Mouse (Mus musculus) left cerebral cortex, postnatal 10 days (tissue): ENCODE data around the gene Akt1. TPM values are rescaled to one million over a fixed set of nuclear protein-coding genes. Genes with fewer than 3 reads are reported as not detected.

ENCODE experiments used
- DNase-seq, 2 experiments: peaks; one replicate each; pipeline ENCODE4 v3.0.0; 2021 to 2022; ENCODE audit warnings: low spot score in 2 of 2, mixed read lengths in 1 of 2; ENCODE audit errors: extremely low spot score in 1 of 2
- intact Hi-C: fragments of 180-260 bp; cut with DNase I; formaldehyde crosslinking; loops from one replicate; pipeline ENCODE4 v1.15.1; 2025
- total RNA-seq, 2 experiments: library from RNA; stranded (reverse); gene quantifications; 2 replicates each; pipeline ENCODE4 v1.2.3; 2021

Gene Akt1
- total RNA-seq, 2 experiments from 2014 or later = 166 to 169 TPM

DNA sequence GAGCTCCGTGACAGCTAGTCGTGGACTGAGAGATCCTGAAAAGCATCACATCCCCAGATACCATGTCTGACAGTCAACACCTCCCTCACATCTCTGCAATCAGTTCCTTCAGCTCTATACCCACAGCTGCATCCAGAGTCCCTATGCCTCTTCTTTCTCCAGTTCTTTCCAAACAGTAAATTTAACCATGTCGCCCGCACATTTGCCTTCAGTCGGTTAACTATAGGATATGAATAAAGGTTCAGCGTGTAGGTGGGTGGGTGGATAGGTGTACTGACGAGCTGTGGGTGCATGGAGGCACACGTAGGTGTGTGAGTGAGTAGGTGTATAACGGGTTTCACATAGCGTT is 19.4 kb upstream of the Akt1 start:
- DNase-seq = no peak
- intact Hi-C loops = no loop called here

DNA sequence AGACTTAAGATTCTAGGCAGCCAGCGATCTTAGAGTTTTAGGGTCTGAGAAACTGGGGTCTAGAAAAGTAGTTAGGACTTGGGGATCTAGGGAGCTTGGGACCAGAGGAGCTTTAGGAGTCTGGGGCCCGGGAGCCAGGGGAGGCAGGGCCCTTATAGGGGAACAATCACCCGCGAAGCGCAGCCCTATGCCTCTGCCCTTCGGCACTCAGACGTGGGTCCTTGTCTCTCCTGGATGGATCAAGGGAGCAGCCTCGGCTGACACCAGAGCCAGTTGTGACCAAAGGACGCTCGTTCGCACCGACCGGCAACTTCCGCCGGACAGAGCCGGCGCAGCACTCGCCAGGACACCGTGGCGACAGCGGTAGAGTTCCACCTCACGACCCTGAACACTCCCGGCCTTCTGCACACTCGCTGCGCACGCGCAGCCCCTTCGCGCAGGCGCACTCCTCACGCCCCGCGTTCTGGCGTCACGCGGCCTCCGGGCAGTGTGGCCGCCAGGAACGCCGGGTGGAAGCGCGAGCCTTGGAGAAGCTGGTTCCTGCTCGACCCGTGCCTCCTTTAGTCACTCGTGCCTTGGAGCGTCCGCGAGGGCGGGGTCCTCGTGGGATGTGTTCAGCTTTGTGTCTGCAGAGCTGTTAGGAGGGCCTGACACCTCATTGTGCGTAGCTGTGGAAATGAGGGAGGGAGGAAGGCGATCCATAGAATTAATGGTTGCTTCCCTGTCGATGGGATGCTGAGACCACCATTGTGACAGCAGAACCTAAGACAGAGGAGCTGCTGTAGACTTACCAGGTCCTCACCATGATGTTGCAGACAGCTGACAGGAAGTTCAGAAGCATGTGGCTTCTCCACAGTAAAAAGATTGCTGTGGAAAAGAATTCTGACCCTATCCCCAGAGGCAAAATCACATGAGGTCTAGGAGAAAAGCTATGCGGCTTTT is 18.8 kb upstream of the Akt1 start:
- intact Hi-C loops = no loop called here
- DNase-seq = peak; percentile 91 to 97

DNA sequence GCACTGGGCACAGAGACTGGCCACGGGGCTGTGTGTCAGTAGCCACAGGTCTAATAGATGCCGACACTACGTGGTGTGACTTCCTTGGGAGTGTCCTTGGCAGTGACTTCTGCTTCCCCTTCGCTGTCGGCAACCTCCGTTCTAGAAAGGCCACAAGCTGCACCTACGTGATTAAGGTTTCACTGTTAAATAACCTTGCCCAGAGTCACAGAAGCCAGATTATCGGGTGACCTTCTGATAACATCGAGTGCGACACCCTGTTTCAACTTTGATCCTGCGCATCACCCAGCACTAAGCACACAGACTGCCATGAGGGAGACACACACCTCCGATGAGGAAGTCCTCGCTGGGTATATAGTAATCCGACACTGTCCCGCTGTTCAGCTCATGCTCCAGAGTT is 13.8 kb upstream of the Akt1 start:
- intact Hi-C loops = no loop called here
- peak in 1 of 2 experiments; percentile 26 for DNase-seq

DNA sequence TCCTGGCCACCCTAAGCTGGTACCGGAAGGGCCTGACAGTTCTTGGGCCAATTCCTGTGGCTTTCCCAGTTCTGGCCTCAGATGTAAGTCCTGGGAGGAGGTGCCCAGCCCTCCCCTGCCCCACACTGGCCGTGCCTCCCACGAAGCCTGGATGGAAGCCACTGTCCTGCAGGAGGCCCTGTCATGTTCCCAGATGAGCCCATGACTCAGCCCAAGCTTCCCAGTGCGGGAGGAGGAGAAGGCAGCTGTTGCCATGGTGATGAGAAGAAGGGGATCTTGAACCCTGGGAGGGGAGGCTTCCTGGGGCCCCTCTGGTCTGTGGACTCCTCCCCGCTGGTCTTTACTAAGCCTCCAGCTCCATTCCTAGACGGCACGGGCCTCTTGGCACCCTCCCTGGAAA is 8.7 kb upstream of the Akt1 start:
- peak in 1 of 2 experiments; percentile 53 for DNase-seq
- intact Hi-C loops = loop anchor here (5.0 kb wide), 1 partner anchor 36 kb away; no protein-coding TSS in a partner anchor

DNA sequence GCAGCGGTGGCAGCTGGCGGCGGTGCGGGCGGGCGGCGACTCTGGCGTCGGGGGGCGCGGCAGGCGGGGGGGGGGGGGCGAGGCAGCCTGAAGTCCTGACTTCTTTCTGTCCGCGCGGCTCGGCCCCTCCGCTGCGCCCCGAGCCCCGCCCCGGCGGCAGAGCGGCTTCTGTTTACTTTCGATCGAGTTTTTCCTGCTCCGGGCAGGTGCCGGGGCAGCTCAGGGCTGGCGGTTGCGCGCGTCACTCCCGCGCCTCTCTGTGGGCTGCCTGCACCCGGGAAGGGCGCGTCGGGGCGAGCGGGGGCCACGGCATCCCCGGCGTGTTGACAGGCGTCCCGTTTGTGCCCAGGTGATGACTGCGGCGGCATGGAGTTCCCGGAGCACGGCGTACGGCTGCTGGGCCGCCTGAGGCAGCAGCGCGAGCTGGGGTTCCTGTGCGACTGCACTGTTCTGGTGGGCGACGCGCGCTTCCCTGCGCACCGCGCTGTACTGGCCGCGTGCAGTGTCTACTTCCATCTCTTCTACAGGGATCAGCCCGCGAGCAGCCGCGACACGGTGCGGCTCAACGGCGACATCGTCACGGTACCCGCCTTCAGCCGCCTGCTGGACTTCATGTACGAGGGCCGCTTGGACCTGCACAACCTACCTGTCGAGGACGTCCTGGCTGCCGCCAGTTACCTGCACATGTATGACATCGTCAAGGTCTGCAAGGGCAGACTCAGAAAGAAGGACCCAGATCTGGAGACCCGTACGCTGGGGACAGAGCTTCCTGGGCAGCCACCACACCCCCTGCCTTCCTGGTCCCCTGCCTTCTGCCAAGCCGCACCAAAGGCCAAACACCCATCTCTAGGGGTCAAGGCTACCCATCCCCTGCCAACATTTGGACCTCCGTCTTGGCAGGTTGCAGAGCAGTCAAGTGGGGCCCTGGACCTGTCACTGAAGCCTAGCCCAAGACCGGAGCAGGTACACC is 4.6 kb upstream of the Akt1 start:
- no peak for DNase-seq
- intact Hi-C loops = no loop called here

DNA sequence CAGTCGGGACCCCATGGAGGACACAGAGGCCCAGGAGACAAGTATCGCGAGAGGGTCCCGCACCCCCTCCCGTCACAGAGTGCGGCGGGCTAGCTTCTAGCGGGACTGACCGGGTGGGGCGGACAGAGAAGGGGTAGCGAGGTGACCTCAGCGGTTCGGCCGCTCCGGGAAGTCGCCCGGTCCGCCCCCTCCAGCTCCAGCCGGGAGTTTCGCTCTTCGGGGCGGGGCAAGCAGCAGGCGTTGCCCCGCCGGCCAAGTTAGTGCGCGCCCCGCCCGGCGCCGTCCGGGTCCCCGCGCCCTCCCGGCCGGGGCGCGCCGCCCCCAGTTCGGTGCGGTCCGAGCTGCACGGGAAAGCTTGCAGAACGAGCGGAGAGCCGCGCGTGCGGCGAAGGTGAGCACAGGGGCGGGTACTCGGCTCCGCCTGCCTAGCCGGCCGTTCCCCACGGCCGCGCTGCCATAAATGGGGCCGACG is 3.9 kb upstream of the Akt1 start, which contains the start of gene Zbtb42:
Gene Zbtb42 (plus strand): TSS at position 274 of the 472 bp plus-strand sequence.
- DNase-seq = peak in 1 of 2 experiments; percentile 84
- intact Hi-C loops = no loop called here

DNA sequence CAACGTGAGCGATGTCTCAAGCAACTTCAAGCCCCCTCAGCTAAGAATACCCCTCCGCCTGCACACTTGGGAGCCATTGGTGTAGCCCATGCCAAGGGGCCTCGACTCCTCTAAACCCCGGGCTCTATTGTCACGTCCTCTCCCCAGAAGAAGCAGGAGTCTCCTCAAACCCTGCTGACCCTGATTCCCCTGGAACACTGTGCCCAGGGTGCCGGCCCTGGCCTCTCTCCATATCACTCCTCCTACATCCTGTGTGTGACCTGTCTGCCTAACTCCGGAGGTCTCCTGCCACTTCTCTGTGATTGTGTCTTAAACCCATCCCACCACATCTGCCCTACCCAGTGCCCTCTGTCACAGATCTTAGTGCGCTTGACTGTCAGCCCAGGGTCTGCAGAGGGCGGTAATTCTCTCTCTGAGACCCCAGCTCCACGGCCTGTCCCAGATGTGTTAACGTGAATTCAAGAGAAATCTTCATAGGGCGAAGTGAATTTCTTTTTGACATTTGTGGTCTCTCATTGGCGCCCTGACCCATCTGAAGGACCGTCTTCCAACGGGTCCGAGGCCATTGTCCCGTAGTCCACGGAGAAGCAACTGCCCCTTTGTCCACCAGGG is 3.4 kb upstream of the Akt1 start:
- intact Hi-C loops = no loop called here
- DNase-seq = no peak

DNA sequence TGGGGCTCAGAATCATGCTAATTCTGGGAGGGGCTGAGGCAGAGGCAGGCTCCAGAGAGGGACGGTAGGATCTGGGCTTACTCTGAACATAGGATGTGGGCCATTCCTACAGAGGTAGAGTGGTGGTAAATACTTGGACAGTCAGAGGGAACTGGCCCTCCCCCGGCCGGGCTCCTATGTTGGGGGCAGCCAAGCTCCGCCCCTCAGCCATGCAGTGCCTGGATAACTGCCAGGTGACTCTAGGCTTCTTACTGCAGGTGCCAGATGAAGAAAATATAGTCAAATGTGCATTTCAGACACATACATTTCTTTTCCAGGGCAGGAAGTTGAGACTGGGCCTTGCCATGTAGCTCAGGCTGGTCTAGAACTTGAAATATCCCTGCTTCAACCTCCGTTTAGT is 2.4 kb upstream of the Akt1 start:
- DNase-seq = no peak
- intact Hi-C loops = no loop called here

DNA sequence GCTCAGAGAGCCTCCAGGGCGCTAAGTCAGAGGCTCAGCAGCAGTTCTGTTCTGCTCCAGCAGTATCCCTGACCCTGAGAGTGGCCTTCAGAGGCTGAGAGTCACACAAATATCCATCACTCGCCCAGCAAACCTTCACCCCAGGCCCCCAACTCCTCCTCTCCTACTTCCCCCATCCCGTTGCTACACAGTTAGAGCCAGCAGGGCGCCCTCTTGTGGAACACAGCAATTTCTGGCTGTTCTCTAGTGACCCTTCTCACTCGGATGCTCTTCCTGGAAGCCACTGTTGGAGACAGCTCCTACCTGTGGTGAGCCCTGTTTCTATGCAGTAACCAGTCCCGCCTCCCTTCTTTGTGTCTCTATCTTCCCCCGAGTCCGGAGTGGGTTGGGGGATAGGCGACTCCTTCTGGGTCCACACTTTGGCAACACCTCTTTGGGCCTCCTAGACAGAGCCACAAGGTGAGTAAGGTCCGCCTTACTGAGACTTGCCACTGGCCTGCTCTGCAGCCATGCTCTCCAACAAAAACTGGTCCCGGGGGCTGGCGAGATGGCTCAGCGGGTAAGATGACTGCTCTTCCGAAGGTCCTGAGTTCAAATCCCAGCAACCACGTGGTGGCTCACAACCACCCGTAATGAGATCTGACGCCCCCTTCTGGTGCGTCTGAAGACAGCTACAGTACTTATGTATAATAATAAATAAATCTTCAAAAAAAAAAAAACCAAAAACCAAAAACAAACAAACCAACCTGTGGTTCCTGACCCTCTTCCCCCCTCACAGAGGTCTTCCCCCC is 756 bp upstream of the Akt1 start:
- DNase-seq = peak; percentile 70 to 88
- intact Hi-C loops = no loop called here

DNA sequence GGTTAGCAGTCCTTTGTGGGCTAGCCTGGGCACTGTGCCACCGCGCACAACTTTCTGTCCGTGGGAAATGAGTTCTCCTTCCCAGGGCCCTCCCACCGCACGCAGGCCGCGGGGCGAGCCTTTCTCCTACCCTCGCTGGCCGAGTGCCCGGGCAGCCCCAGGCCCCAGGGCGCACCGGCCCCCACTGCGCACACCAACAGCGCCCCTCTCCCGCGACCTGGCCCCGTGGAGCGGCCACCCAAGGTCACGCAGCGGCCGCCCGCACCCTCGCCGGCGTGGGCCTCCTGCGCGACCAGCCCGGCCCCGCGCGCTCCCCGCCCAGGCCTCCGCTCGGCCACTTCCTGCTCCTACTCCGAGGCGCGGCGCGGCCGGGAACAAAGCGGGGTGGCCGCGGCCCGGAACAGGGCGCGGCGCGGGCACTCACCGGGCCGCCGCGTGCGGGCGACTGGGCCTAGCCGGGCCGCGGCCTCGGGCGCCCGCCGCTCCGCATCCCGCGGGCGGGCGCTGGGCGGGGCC is 1.1 kb downstream of the Akt1 start:
- DNase-seq = peak in 1 of 2 experiments; percentile 81
- intact Hi-C loops = no loop called here

DNA sequence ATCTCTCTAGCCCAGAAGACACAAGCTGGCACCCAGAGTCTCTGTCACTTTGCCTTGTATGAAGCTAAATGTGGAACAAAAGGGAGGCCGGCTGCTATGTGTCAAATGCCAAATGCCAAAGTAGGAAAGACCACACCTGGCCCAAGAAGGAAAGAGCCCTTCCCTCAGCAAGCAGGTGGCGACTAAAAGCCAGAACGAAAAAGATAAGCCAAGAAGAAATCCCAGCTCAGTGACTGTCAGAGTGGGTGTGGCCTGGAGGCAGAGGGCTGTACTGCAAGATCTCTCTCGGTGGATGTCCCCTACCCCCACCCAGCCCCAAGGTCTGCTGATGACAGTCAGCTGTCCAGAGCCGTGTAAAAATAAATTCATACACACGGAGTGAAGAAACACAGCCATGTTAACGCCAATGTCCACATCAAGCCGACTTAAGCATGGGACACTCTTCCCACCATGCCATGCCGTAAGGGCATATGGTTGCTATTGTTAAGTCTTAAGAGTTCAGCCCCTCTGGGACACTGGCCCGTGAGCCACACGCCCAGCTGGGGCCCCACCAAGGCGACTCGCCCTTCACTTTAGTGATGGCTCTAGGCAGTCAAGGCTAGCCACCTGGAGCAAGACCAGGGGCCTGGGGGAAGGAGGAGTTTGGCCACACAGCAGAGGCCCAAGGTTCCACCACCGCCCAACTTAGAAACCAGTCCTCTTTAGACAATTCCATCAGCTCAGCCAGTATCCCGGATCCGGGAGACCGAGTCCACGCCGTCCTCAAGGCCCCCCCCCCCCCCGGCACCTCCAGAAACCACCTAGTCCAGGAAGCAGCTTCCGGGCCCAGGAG is 1.7 kb downstream of the Akt1 start:
- intact Hi-C loops = no loop called here
- peak in 1 of 2 experiments; percentile 75 for DNase-seq

DNA sequence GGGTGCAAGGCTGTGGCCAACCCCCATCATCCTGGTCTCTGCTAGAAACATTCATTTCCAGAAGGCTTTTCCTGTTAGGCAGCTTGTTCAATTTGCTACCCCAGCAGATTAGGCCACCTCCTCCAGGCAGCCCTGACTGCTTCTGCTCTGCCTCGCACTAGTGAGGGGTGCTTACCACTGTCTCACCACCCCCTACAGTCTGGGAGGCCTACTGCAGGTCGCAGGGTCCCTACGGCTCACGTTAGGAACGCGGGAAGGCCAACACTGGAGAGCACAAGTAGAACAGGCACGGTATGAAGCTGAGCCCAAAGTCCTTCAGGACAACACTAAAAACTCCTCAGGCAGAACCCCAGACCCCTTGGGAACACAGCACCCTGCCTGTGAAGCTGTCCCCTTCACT is 2.8 kb downstream of the Akt1 start:
- no peak for DNase-seq
- intact Hi-C loops = no loop called here

DNA sequence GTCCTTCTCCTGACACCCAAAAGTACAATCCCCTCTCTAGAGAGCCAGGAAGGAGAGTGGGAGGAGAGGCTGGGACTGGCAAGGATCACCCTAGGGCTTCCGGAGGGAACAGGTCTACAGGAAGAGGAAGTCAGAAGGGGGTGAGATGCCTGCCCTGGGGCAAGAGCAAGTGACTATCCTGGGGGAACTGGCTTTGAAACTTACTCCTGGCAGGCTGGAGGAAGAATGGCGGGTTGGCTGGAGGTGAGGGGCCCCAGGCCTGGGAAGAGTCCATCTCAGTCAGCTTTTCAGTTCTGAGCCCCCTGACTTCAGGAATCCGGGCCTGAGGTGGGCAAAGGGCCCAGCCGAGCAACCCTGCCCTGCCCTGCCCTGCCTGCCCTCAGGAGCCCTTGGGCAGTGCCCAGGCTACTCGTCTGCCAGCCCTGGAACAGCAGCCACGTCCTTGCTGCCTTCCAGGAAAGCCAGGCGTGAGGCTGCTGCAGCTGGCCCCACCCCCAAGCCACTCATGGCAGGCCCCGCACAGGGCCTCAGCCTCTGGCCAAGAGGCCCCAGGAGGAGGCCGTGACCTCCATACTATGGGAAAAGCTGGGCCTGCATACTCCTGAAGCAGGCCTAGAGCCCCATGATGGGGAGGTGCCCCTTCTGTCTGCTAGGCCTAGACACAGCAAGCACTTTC is 3.8 kb downstream of the Akt1 start:
- intact Hi-C loops = no loop called here
- peak in 1 of 2 experiments; percentile 36 for DNase-seq

DNA sequence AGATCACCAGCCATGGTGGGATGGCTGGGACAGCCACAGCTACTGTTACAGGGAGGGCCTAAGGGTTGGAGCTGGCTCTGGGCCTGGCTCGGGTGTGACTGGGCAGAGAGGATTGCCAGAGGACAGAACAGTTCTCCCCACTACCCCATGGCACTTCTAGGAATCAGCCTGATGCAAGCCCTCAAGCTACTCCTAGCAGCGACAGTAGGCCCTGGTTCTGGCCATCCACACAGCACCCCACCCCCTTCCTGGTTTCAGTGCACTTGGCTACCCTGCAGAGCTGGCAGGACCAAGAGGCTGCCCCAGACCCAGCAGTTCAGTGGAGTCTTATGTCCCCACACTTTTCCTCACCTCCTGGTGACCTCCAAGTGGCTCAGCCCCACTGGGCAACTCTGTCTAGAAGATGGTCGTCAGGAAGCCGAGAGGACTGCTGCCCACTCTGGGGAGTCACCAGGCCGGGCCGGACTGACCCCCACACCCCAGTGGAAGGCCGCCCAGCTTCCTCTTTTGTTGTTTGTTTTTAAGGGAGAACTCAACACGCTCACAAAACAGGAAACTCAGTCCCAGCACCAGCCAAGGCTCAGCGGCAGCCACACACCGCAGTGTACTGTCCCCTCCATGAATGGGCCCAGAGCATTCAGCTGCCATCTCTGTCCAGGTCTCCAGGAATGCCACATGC is 6.9 kb downstream of the Akt1 start:
- intact Hi-C loops = no loop called here
- DNase-seq = peak in 1 of 2 experiments; percentile 72

DNA sequence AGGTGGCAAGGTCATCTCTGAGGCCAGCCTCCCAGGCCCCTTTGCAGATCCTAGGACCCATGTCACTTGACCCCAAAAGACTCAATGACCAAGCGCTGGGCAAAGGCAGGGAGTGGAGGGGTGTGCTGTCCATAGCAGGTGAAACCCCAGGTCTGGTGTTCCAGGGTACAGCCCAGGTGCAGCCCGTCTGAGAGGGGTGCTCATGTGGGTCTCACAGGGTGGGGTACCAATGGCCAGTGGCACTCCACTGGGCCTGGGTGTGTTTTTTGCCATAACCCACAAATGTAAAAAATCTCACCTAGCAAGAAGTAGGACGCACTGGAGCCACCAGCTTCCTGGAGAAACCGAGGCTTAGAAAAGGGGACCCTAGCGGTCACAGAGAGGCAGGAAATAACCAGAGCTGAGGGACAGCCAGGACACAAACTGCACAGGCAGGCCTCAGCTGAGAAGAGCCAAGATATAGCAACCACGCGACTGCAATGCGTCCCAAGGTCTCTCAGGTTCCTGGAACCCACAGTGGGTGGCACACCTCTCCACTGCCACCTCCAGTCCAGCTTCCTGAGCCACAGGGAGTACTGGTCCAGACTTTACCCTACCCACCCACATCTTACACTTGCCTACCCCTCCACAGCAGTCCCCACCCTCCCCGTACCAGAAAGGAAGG is 8.7 kb downstream of the Akt1 start:
- intact Hi-C loops = no loop called here
- no peak for DNase-seq

DNA sequence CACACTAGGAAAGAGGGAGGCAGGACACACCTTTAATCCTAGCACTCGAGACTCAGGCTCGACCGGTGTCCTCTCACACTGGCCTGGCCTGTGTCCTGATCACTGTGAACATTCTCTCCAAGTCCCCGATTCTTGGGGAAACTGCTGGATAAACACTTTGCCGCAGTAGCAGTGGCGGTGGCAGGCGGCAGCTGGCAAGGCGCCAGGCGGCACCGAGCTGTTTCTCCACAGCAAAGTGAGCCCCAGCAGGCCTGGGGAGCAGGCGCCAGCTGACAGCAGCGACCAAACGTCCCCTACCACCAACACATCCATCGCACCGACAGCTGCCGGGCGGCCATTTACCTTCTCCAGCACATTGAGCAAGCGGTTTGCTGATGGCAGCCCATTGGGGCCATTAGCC is 9.2 kb downstream of the Akt1 start:
- intact Hi-C loops = no loop called here
- peak; percentile 83 to 88 for DNase-seq
